Mouse (Mus musculus) forebrain, embryonic 15.5 days (tissue): ENCODE measurements around the gene Nop16. TPM values are rescaled to one million over a fixed set of nuclear protein-coding genes. Genes with fewer than 3 reads are reported as not detected.

Source experiments
- ATAC-seq: fragments of 200-750 bp; cut with Nextera tagmentation; replicated peaks from 2 replicates; pipeline ENCODE4 v1.8.0; 2017; ENCODE audit warnings: mild to moderate bottlenecking, moderate TSS enrichment, moderate library complexity
- H3K27ac ChIP-seq: fragments of 300-500 bp; sonication (generic); replicated peaks from 2 replicates; pipeline ENCODE4 v1.5.1; 2015; ENCODE audit warnings: mild to moderate bottlenecking, inconsistent platforms
- H3K27me3 ChIP-seq: fragments of 300-500 bp; sonication (generic); 2 replicates; pipeline ENCODE4 v1.6.1; 2015; ENCODE audit warnings: inconsistent platforms
- H3K36me3 ChIP-seq: fragments of 300-500 bp; sonication (generic); 2 replicates; pipeline ENCODE4 v1.6.1; 2015; ENCODE audit warnings: mild to moderate bottlenecking, inconsistent platforms
- H3K4me1 ChIP-seq: fragments of 300-500 bp; sonication (generic); 2 replicates; pipeline ENCODE4 v1.6.1; 2015; ENCODE audit warnings: inconsistent platforms
- H3K4me2 ChIP-seq: fragments of 300-500 bp; sonication (generic); replicated peaks from 2 replicates; pipeline ENCODE4 v1.6.1; 2015; ENCODE audit warnings: mild to moderate bottlenecking, inconsistent platforms
- H3K4me3 ChIP-seq: fragments of 300-500 bp; sonication (generic); 2 replicates; pipeline ENCODE4 v1.5.1; 2015; ENCODE audit warnings: mild to moderate bottlenecking, inconsistent platforms
- H3K9ac ChIP-seq: fragments of 300-500 bp; sonication (generic); replicated peaks from 2 replicates; pipeline ENCODE4 v1.6.1; 2015; ENCODE audit warnings: mild to moderate bottlenecking, inconsistent platforms
- H3K9me3 ChIP-seq: fragments of 300-500 bp; sonication (generic); 2 replicates; pipeline ENCODE4 v1.6.1; 2016; ENCODE audit warnings: inconsistent platforms
- WGBS: fragments of 180-500 bp; shearing (Covaris S2); methylation state at CpG from one replicate; pipeline ENCODE4 v1.1.7; 2015; ENCODE audit warnings: mixed read lengths; 5-methylcytosine and 5-hydroxymethylcytosine counted together
- polyA plus RNA-seq: library from polyadenylated mRNA; unstranded; fragments of >200 nt; fragmentation: Nextera tagmentation; extraction: Ambion mirVana; gene quantifications from 2 replicates; pipeline ENCODE4 v1.2.1, GENCODE M21; 2015

Gene Nop16
- polyA plus RNA-seq, 1 experiment from 2014 or later = 57.8 TPM

GRCm38 (mm10) chr13:54591776-54592356, 2.0 kb upstream of the Nop16 start:
- no peak overlapping the region for H3K9ac ChIP-seq
- no peak overlapping the region for H3K27ac ChIP-seq
- peaks cover 37% of the 10 kb centered on the region for H3K4me1 ChIP-seq
- peak overlapping the region; percentile 96; the same call in 1 of the 2 replicates for H3K4me3 ChIP-seq
- peaks cover 5% of the 10 kb centered on the region for H3K36me3 ChIP-seq
- WGBS = 93% methylated on average over 8 of the region's 8 CpGs
- H3K4me2 ChIP-seq = 0 out of 2 replicates have a peak overlapping the region, but pooled peaks have one; percentile 82
- H3K9me3 ChIP-seq = no peaks in the 10 kb centered on the region
- no peaks in the 10 kb centered on the region for H3K27me3 ChIP-seq
- no peak for ATAC-seq

- H3K36me3 ChIP-seq = peaks cover 22% of the 10 kb centered on the region
- no peaks in the 10 kb centered on the region for H3K9me3 ChIP-seq
- H3K4me3 ChIP-seq = peak overlapping the region; percentile 96
- H3K9ac ChIP-seq = peak overlapping the region; percentile 62
- 2% methylated on average over 24 of the region's 24 CpGs for WGBS
- H3K4me1 ChIP-seq = peaks cover 32% of the 10 kb centered on the region
- peak; percentile 53 for ATAC-seq
- no peaks in the 10 kb centered on the region for H3K27me3 ChIP-seq
- peak overlapping the region; percentile 73 for H3K4me2 ChIP-seq
- H3K27ac ChIP-seq = peak overlapping the region; percentile 9; the same call in 1 of the 2 replicates
These were observed 385 bp downstream of the Nop16 start for GRCm38 (mm10) chr13:54589414-54589995.

DNA sequence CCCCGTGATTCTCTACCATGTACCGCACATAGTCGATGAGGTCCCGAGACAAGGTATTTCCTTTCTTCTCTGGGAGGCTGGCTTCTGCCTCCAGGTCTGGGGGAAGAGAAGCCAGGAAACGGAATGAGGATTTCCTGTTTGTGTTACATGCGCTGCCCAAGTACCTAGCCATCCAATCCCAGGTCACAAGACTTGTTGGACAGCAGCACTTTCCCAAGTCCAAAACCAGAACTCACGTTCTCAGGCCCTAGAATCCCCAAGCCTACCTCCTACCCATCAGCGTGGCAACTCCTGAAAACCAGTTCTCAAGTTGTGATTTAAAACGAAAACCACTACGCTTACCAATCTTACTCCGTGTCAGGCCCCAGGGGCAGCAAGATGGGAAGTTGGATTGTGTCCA, 4.1 kb downstream of the Nop16 start:
- Histone ChIP-seq H3K4me2 (no peak overlapping the region), H3K9me3 (no peaks in the 10 kb centered on the region), H3K27me3 (no peaks in the 10 kb centered on the region), H3K4me1 (peaks cover 23% of the 10 kb centered on the region), H3K36me3 (peaks cover 51% of the 10 kb centered on the region), H3K4me3 (no peak overlapping the region), H3K9ac (no peak overlapping the region), H3K27ac (no peak overlapping the region)
- no peak for ATAC-seq
- 94% methylated on average over 11 of the region's 11 CpGs for WGBS

DNA sequence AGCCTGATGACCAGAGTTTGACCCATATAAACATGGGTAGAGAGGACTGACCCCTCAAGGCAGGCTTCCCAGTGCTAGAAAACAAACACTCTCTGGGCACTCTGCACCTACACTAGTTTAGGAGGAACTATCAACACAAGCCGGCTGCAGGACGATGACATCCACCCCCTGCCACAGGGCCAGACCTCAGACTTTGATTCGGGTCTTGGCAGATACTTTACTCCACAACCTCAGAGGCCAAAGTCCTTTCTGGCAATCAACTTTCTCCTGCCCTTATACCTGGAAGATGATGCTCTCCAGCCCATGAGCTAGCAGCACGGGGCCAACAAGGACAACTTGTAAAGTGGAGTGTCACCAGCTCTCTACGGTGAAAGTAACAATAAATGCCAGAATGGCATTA, 7.0 kb downstream of the Nop16 start:
- H3K9me3 ChIP-seq = no peaks in the 10 kb centered on the region
- 0 out of 2 replicates have a peak, but pooled peaks cover 5% of the 10 kb centered on the region for H3K4me1 ChIP-seq
- H3K4me2 ChIP-seq = no peak overlapping the region
- H3K4me3 ChIP-seq = no peak overlapping the region
- H3K36me3 ChIP-seq = peaks cover 67% of the 10 kb centered on the region
- no peak for ATAC-seq
- H3K27me3 ChIP-seq = no peaks in the 10 kb centered on the region
- no peak overlapping the region for H3K27ac ChIP-seq
- no peak overlapping the region for H3K9ac ChIP-seq
- WGBS = 90% methylated on average over 5 of the region's 5 CpGs

GRCm38 (mm10) chr13:54582126-54582525, 7.8 kb downstream of the Nop16 start:
- Histone ChIP-seq H3K9me3 (no peaks in the 10 kb centered on the region), H3K9ac (no peak overlapping the region), H3K36me3 (peaks cover 67% of the 10 kb centered on the region), H3K4me2 (no peak overlapping the region), H3K4me1 (peaks cover 8% of the 10 kb centered on the region), H3K27ac (0 out of 2 replicates have a peak overlapping the region, but pooled peaks have one; percentile 19), H3K4me3 (no peak overlapping the region), H3K27me3 (no peaks in the 10 kb centered on the region)
- ATAC-seq = no peak
- WGBS = 53% methylated on average over 10 of the region's 10 CpGs

DNA sequence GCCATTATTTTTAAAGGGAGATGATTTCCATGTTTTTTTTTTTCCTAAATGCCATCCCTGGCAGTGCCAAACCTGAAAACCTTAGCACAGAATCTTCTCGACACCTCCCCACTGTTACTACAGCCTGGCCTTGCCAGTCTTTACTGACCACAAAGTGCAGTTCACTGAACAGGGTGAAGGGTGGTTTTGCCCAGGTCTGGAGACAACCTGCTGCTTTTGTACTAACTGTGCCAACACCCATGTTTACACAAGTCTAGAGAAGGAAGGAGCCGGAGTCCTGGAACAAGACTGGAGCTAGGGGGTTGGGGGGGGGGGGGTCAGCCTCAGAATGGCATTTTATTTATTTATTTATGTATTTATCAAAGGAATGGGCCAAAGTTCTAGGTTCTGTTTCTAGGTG, 8.5 kb downstream of the Nop16 start:
- Histone ChIP-seq H3K27ac (no peak overlapping the region), H3K9me3 (no peaks in the 10 kb centered on the region), H3K4me3 (no peak overlapping the region), H3K4me1 (peaks cover 15% of the 10 kb centered on the region), H3K4me2 (no peak overlapping the region), H3K36me3 (peaks cover 67% of the 10 kb centered on the region), H3K9ac (no peak overlapping the region), H3K27me3 (no peaks in the 10 kb centered on the region)
- 83% methylated on average over 2 of the region's 2 CpGs for WGBS
- no peak for ATAC-seq

- 85% methylated on average over 21 of the region's 21 CpGs for WGBS
- H3K9ac ChIP-seq = no peak overlapping the region
These were observed 12.0 kb downstream of the Nop16 start for GRCm38 (mm10) chr13:54577652-54578507.

DNA sequence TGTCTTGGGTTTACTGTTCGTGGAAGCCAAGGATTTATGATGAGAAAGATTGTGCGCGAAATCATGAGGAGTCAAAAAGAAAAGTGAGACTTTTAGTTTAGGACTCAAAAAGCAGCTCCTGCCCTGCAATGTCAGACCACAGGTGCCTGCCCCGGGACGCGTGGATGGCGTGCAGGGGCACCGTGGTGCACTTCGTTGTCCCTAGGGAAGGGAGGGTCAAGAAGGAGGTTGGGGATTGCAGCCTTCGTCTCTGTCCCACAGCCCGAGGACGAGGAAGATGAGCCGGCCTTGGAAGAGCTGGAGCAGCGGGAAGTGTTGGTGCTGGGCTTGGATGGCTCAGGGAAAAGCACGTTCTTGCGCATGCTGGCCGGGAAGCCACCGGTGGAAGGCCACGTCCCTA, 14.4 kb downstream of the Nop16 start:
- no peak for ATAC-seq
- WGBS = 3% methylated on average over 19 of the region's 19 CpGs
- H3K4me1 ChIP-seq = peaks cover 24% of the 10 kb centered on the region
- H3K4me3 ChIP-seq = peak overlapping the region; percentile 86
- H3K9ac ChIP-seq = peak overlapping the region; percentile 82
- H3K36me3 ChIP-seq = peaks cover 14% of the 10 kb centered on the region; the same call in 1 of the 2 replicates
- H3K9me3 ChIP-seq = no peaks in the 10 kb centered on the region
- H3K27me3 ChIP-seq = no peaks in the 10 kb centered on the region; the same call in 1 of the 2 replicates
- H3K4me2 ChIP-seq = peak overlapping the region; percentile 87
- peak overlapping the region; percentile 71; the same call in 1 of the 2 replicates for H3K27ac ChIP-seq

More at GRCm38 (mm10) chr13:54577652-54578507, 12.0 kb downstream of the Nop16 start:
- Histone ChIP-seq H3K4me2 (no peak overlapping the region), H3K27ac (no peak overlapping the region), H3K4me3 (no peak overlapping the region), H3K36me3 (peaks cover 33% of the 10 kb centered on the region), H3K9me3 (no peaks in the 10 kb centered on the region), H3K4me1 (peaks cover 29% of the 10 kb centered on the region), H3K27me3 (no peaks in the 10 kb centered on the region; the same call in 1 of the 2 replicates)
- ATAC-seq = no peak

- no peaks in the 10 kb centered on the region; the same call in 1 of the 2 replicates for H3K27me3 ChIP-seq
- H3K9me3 ChIP-seq = no peaks in the 10 kb centered on the region
- WGBS = under 1% methylated on average over 55 of the region's 55 CpGs
- H3K36me3 ChIP-seq = peaks cover 9% of the 10 kb centered on the region; the same call in 1 of the 2 replicates
- H3K27ac ChIP-seq = peak within 1 kb of the TSS; percentile 71
- H3K4me1 ChIP-seq = peaks cover 24% of the 10 kb centered on the region
- H3K4me3 ChIP-seq = peak within 1 kb of the TSS; percentile 86
- peak within 1 kb of the TSS; percentile 82 for H3K9ac ChIP-seq
- H3K4me2 ChIP-seq = peak within 1 kb of the TSS; percentile 87
- peak; percentile 94 for ATAC-seq
These were observed 14.9 kb downstream of the Nop16 start, which contains the start of gene Arl10 for GRCm38 (mm10) chr13:54574854-54575481. TSS of gene Arl10 (plus strand) at chr13:54575015.

GRCm38 (mm10) chr13:54572621-54573020, 17.3 kb downstream of the Nop16 start:
- Histone ChIP-seq H3K36me3 (no peaks in the 10 kb centered on the region), H3K27ac (no peak overlapping the region), H3K9me3 (no peaks in the 10 kb centered on the region), H3K4me2 (no peak overlapping the region), H3K4me3 (no peak overlapping the region), H3K27me3 (no peaks in the 10 kb centered on the region; the same call in 1 of the 2 replicates), H3K4me1 (peaks cover 24% of the 10 kb centered on the region), H3K9ac (no peak overlapping the region)
- ATAC-seq = no peak
- 78% methylated on average over 4 of the region's 4 CpGs for WGBS

GRCm38 (mm10) chr13:54571637-54572036, 18.3 kb downstream of the Nop16 start:
- WGBS = 12% methylated on average over 2 of the region's 2 CpGs
- ATAC-seq = no peak
- Histone ChIP-seq H3K4me3 (no peak overlapping the region), H3K27ac (no peak overlapping the region), H3K4me1 (peaks cover 17% of the 10 kb centered on the region), H3K9me3 (no peaks in the 10 kb centered on the region), H3K36me3 (no peaks in the 10 kb centered on the region), H3K4me2 (no peak overlapping the region), H3K27me3 (no peaks in the 10 kb centered on the region; the same call in 1 of the 2 replicates), H3K9ac (no peak overlapping the region)
